Mouse (Mus musculus) layer of hippocampus, adult 9-11 months (tissue): Measurements from ENCODE around the gene Mmp7.
A peak's percentile ranks its signal among the peaks of the same experiment; 100 is the strongest.

Source experiments
- DNase-seq: peaks from one replicate; pipeline ENCODE4 v3.0.0; 2022

Gene Mmp7

GRCm38 (mm10) chr9:7691790-7692189 is at the start of gene Mmp7:
Gene Mmp7 (plus strand): TSS chr9:7692090.
- DNase-seq: no peak

- DNase-seq: no peak
Observed at GRCm38 (mm10) chr9:7647901-7648300, 44.0 kb upstream of the Mmp7 start.

GRCm38 (mm10) chr9:7650397-7651180 is 41.3 kb upstream of the Mmp7 start:
- no peak for DNase-seq

- DNase-seq: no peak
Observed at GRCm38 (mm10) chr9:7652351-7653085, 39.4 kb upstream of the Mmp7 start.

- DNase-seq: no peak
Observed at GRCm38 (mm10) chr9:7657946-7658345, 33.9 kb upstream of the Mmp7 start.

GRCm38 (mm10) chr9:7659469-7660020 is 32.3 kb upstream of the Mmp7 start:
- DNase-seq: no peak

- DNase-seq: no peak
Observed at GRCm38 (mm10) chr9:7661371-7661770, 30.5 kb upstream of the Mmp7 start.

- DNase-seq: no peak
Observed at GRCm38 (mm10) chr9:7669674-7670073, 22.2 kb upstream of the Mmp7 start.

- no peak for DNase-seq
Observed at GRCm38 (mm10) chr9:7672985-7673384, 18.9 kb upstream of the Mmp7 start.

- no peak for DNase-seq
Observed at GRCm38 (mm10) chr9:7678154-7678837, 13.6 kb upstream of the Mmp7 start.

GRCm38 (mm10) chr9:7682081-7682618 is 9.7 kb upstream of the Mmp7 start:
- no peak for DNase-seq

GRCm38 (mm10) chr9:7686024-7686423 is 5.9 kb upstream of the Mmp7 start:
- DNase-seq: no peak

GRCm38 (mm10) chr9:7689799-7690198 is 2.1 kb upstream of the Mmp7 start:
- no peak for DNase-seq

- DNase-seq: no peak
Observed at GRCm38 (mm10) chr9:7693961-7694360, 2.1 kb downstream of the Mmp7 start.

GRCm38 (mm10) chr9:7695646-7696045 is 3.8 kb downstream of the Mmp7 start:
- no peak for DNase-seq

- DNase-seq: no peak
Observed at GRCm38 (mm10) chr9:7708698-7709097, 16.8 kb downstream of the Mmp7 start.

GRCm38 (mm10) chr9:7711196-7711595 is 19.3 kb downstream of the Mmp7 start:
- DNase-seq: no peak

GRCm38 (mm10) chr9:7714062-7714907 is 22.4 kb downstream of the Mmp7 start:
- peak; percentile 21 for DNase-seq

GRCm38 (mm10) chr9:7714908-7715175 is 23.0 kb downstream of the Mmp7 start:
- no peak for DNase-seq

GRCm38 (mm10) chr9:7721543-7721942 is 29.7 kb downstream of the Mmp7 start:
- no peak for DNase-seq

GRCm38 (mm10) chr9:7728997-7729396 is 37.1 kb downstream of the Mmp7 start:
- DNase-seq: no peak

GRCm38 (mm10) chr9:7742696-7743095 is 50.8 kb downstream of the Mmp7 start:
- no peak for DNase-seq
